Mouse (Mus musculus) heart, embryonic 14.5 days (tissue): ENCODE data around the gene Aspscr1. TPM values are rescaled to one million over a fixed set of nuclear protein-coding genes. Genes with fewer than 3 reads are reported as not detected.

Experiments
- ATAC-seq: fragments of 200-750 bp; cut with Nextera tagmentation; 2 replicates; pipeline ENCODE4 v1.8.0; 2017; ENCODE audit warnings: low read depth, moderate TSS enrichment; ENCODE audit not compliant: insufficient number of reproducible peaks, insufficient read depth, low FRiP score
- H3K27ac ChIP-seq, 2 experiments: fragments of 200-500 bp in 1 of 2; fragments of 300-500 bp in 1 of 2; sonication (generic) in 1 of 2; replicated peaks in 1 of 2; 2 replicates each; pipeline ENCODE4 v1.5.1; 2012 to 2014; ENCODE audit warnings: low read depth in 2 of 2, low read length in 2 of 2, control low read depth in 1 of 2, mild to moderate bottlenecking in 1 of 2, mixed read lengths in 1 of 2; ENCODE audit not compliant: control insufficient read depth in 1 of 2, insufficient read depth in 1 of 2
- H3K27me3 ChIP-seq: fragments of 300-500 bp; sonication (generic); 2 replicates; pipeline ENCODE4 v1.6.1; 2014; ENCODE audit warnings: mild to moderate bottlenecking, low read length, control low read depth; ENCODE audit not compliant: control insufficient read depth, insufficient read depth
- H3K36me3 ChIP-seq: fragments of 300-500 bp; sonication (generic); 2 replicates; pipeline ENCODE4 v1.6.1; 2014; ENCODE audit warnings: mild to moderate bottlenecking, control low read depth, low read length, mixed read lengths; ENCODE audit not compliant: control insufficient read depth, insufficient read depth
- H3K4me1 ChIP-seq, 2 experiments: fragments of 200-500 bp in 1 of 2; fragments of 300-500 bp in 1 of 2; sonication (generic) in 1 of 2; 2 replicates each; pipeline ENCODE4 v1.6.1; 2012 to 2014; ENCODE audit warnings: low read length in 2 of 2, control low read depth in 1 of 2, mixed read lengths in 1 of 2; ENCODE audit not compliant: control insufficient read depth in 2 of 2, insufficient read depth in 2 of 2
- H3K4me2 ChIP-seq: fragments of 300-500 bp; sonication (generic); 2 replicates; pipeline ENCODE4 v1.6.1; 2014; ENCODE audit warnings: mild to moderate bottlenecking, low read length
- H3K4me3 ChIP-seq, 2 experiments: fragments of 200-500 bp in 1 of 2; fragments of 300-500 bp in 1 of 2; sonication (generic) in 1 of 2; 2 replicates each; pipeline ENCODE4 v1.5.1; 2012 to 2014; ENCODE audit warnings: low read length in 2 of 2, mild to moderate bottlenecking in 2 of 2, control low read depth in 1 of 2, low read depth in 1 of 2, moderate library complexity in 1 of 2; ENCODE audit not compliant: control insufficient read depth in 1 of 2, insufficient read depth in 1 of 2
- H3K9ac ChIP-seq: fragments of 300-500 bp; sonication (generic); 2 replicates; pipeline ENCODE4 v1.6.1; 2014; ENCODE audit warnings: mild to moderate bottlenecking, low read length
- H3K9me3 ChIP-seq: fragments of 300-500 bp; sonication (generic); 2 replicates; pipeline ENCODE4 v1.6.1; 2016; ENCODE audit warnings: low read length, control low read depth; ENCODE audit not compliant: control insufficient read depth
- WGBS: fragments of 180-500 bp; shearing (Covaris S2); extraction: QIAGEN DNeasy Blood & Tissue Kit; methylation state at CpG from one replicate; pipeline ENCODE4 v1.1.7; 2014; 5-methylcytosine and 5-hydroxymethylcytosine counted together
- polyA plus RNA-seq: library from polyadenylated mRNA; unstranded; fragments of >200 nt; fragmentation: Nextera tagmentation; extraction: Ambion mirVana; gene quantifications from 2 replicates; pipeline ENCODE4 v1.2.1, GENCODE M21; 2014

The Aspscr1 gene
- polyA plus RNA-seq, 1 experiment from 2014 or later, result 106 TPM

- 44% methylated on average over 15 of the region's 15 CpGs for WGBS
- peaks cover 33 to 41% of the 10 kb centered on the region in 2 experiments for H3K4me1 ChIP-seq
- peak overlapping the region; percentile 44 for H3K4me2 ChIP-seq
- H3K4me3 ChIP-seq, result 0 out of 4 replicates have a peak overlapping the region, but pooled peaks of 1 of the 2 experiments have one; percentile 4
- no peaks in the 10 kb centered on the region for H3K27me3 ChIP-seq
- ATAC-seq, result no peak
- H3K27ac ChIP-seq, result peak overlapping the region; percentile 52 to 82
- peaks cover 28% of the 10 kb centered on the region for H3K36me3 ChIP-seq
- peak overlapping the region; percentile 49; the same call in 1 of the 2 replicates for H3K9ac ChIP-seq
- no peaks in the 10 kb centered on the region for H3K9me3 ChIP-seq
These were observed 31.1 kb downstream of the Aspscr1 start for GRCm38 (mm10) chr11:120703696-120704454.

DNA sequence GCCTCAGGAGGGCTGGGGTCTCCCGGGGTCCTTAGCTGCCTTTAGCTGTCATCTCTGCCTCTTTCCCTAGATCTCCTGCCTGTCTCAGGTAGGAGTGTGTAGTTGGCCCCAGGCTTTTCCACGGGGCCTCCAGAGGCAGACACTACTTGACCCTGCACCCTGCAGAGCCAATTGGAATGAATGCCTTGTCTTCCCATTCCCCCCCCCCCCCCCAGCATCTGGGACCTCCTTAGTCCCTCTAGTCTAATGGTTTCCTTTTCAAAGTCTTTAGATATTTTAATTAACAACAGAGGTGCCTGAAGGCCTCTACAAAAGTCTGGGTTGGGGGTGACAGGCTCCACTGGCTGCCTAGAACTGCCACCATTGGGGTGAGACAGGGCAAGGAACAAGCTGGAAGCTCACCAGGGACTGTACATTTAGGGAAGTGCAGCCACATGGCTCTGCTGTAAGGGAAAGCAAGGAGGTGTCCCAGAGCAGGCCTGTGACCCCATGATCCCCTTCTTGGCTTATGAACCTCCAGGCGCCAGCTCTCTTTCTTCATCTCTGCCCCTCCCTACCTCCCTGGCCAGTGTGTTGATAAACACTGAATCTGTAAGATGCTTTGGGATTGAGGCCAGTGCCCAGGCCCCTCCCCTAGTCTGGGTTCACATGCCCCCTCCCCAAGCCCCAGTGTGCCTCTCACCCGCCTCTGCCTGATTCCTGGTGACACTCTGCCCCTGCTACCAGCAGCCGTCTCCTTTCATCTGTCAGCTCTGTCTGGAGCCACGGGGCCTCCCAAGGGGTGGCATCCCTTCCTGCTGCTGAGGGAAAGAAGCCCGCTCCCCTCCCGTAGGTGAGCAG, 31.9 kb downstream of the Aspscr1 start:
- H3K4me1 ChIP-seq, result peaks cover 33 to 38% of the 10 kb centered on the region in 2 experiments
- no peaks in the 10 kb centered on the region for H3K27me3 ChIP-seq
- H3K9me3 ChIP-seq, result no peaks in the 10 kb centered on the region
- H3K27ac ChIP-seq, result peak overlapping the region; percentile 52 to 82
- H3K36me3 ChIP-seq, result peaks cover 33% of the 10 kb centered on the region
- H3K4me3 ChIP-seq, result 0 out of 4 replicates have a peak overlapping the region, but pooled peaks of 1 of the 2 experiments have one; percentile 4
- ATAC-seq, result no peak
- peak overlapping the region; percentile 49 for H3K9ac ChIP-seq
- WGBS, result 27% methylated on average over 8 of the region's 8 CpGs
- H3K4me2 ChIP-seq, result peak overlapping the region; percentile 44

DNA sequence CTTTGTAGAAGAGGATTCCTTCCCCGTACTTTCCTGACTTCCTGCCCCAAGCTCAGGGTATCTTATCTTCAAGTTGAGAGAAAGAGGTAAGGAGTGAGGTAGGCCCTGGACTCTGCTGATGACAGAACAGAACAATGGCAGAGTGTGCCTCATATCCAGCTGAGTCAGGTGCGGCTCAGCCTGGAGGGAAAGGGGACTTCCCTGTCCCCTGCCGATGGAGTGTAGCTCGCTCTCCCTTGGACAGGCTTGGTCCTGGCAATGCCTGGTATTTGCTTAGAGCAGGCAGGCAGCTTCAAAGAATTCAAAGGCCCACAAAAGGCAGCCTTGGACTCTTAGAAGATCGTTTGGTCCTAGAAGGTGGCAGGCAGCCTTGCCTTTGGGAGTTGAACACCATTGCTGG, 33.3 kb downstream of the Aspscr1 start:
- H3K27me3 ChIP-seq, result no peaks in the 10 kb centered on the region
- peaks cover 33 to 37% of the 10 kb centered on the region in 2 experiments for H3K4me1 ChIP-seq
- WGBS, result 59% methylated on average over 5 of the region's 5 CpGs
- no peak overlapping the region for H3K9ac ChIP-seq
- ATAC-seq, result no peak
- H3K36me3 ChIP-seq, result peaks cover 42% of the 10 kb centered on the region
- H3K4me2 ChIP-seq, result no peak overlapping the region
- H3K4me3 ChIP-seq, result no peak overlapping the region
- no peak overlapping the region; a peak in 1 of 4 replicates for H3K27ac ChIP-seq
- no peaks in the 10 kb centered on the region for H3K9me3 ChIP-seq

DNA sequence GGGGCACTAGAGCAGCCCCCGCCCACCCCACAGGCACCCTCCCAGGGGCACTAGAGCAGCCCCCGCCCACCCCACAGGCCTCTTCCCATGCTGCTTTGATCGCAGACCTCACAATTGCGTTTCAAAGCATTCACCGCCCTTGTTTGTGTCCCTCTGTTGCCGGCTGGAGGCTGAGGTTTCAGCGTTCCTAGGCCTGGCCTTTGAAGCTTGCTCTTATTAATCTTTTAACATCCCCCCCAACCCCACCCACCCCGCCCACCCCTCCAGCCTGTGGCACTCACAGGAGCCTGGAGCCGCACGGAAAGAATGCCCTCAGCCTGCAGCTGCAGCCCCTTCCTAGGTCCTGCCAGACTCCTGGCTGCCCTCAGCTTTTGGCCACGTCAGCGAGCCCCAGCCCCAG, 34.5 kb downstream of the Aspscr1 start:
- peak overlapping the region; percentile 25; the same call in 1 of the 2 replicates for H3K9ac ChIP-seq
- no peaks in the 10 kb centered on the region for H3K9me3 ChIP-seq
- no peak overlapping the region for H3K4me3 ChIP-seq
- no peak overlapping the region for H3K4me2 ChIP-seq
- peaks cover 37% of the 10 kb centered on the region for H3K36me3 ChIP-seq
- H3K4me1 ChIP-seq, result peaks cover 33 to 37% of the 10 kb centered on the region in 2 experiments
- WGBS, result 29% methylated on average over 12 of the region's 12 CpGs
- H3K27me3 ChIP-seq, result no peaks in the 10 kb centered on the region
- H3K27ac ChIP-seq, result peak overlapping the region in 1 of 2 experiments; percentile 37; a peak in 1 of 4 replicates
- no peak for ATAC-seq

DNA sequence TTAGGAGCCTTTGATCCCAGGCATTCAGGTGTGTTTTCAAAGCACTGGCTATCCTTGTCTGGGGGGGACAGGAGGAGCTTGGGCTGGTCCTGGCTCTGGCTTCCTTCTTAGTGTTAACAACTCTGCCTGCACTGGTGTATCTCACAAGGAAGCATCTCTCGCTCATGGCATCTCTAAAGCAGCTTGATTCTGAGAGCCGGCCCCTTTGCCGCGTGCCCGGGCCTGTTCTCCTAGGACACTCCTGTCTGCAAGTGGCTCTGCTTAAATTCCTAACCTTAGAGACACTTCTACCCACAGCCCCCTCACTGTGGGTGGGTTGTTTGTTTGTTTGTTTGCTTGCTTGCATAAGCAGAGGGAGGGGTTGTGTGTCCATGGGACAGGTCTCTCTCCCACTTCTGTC, 35.2 kb downstream of the Aspscr1 start:
- ATAC-seq, result no peak
- Histone ChIP-seq H3K4me1 (peaks cover 35 to 39% of the 10 kb centered on the region in 2 experiments), H3K36me3 (peaks cover 33% of the 10 kb centered on the region), H3K27me3 (no peaks in the 10 kb centered on the region), H3K4me2 (no peak overlapping the region), H3K9ac (no peak overlapping the region), H3K27ac (no peak overlapping the region), H3K4me3 (no peak overlapping the region), H3K9me3 (no peaks in the 10 kb centered on the region)
- WGBS, result 62% methylated on average over 5 of the region's 5 CpGs

DNA sequence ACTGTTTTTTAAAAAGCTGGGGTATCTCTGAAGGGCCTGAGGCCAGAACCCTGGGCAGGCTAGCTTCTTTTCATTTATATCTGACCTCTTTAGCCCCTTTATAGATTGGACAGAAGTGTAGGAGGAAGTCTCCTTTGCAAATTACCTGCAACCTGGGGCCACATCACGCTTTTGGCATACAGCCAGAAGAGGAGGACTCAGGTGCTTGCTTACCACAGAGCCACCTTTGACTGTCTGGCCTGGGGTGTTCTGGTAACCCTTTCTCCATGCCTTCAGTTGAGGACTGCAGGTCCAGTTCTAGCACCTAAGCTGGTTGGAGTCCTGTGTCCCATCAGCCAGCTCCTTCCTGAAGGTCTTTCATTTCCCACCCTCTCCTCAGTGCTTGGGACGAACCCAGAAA, 36.8 kb downstream of the Aspscr1 start:
- Histone ChIP-seq H3K27me3 (no peaks in the 10 kb centered on the region), H3K4me2 (no peak overlapping the region), H3K36me3 (peaks cover 31% of the 10 kb centered on the region), H3K4me3 (no peak overlapping the region), H3K27ac (no peak overlapping the region), H3K9ac (no peak overlapping the region), H3K9me3 (no peaks in the 10 kb centered on the region), H3K4me1 (peaks cover 26 to 29% of the 10 kb centered on the region in 2 experiments)
- WGBS, result 82% methylated on average over 2 of the region's 2 CpGs
- no peak for ATAC-seq

DNA sequence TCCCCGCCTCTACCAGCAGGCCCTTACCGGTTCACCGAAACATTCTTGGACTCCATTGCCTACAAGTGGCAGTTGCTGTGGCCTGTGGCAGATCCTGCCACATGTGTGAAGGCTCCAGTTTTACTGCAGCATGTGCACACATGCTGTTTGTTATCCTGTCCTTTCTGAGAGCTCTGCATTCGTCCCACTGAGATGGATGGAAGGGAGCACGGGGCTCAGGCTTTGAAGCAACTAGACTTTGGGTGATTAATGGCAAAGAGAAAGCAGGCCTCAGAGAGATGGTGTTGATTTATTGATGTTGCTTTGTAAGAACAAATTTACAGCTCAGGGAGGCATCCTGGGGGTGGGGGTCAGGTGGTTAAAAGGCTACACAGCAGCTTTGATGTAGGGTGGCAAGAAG, 37.9 kb downstream of the Aspscr1 start:
- H3K36me3 ChIP-seq, result peaks cover 39% of the 10 kb centered on the region
- H3K9ac ChIP-seq, result no peak overlapping the region
- ATAC-seq, result no peak
- 85% methylated on average over 5 of the region's 5 CpGs for WGBS
- peaks cover 21 to 22% of the 10 kb centered on the region in 2 experiments for H3K4me1 ChIP-seq
- no peak overlapping the region for H3K4me2 ChIP-seq
- no peak overlapping the region for H3K27ac ChIP-seq
- H3K27me3 ChIP-seq, result no peaks in the 10 kb centered on the region
- no peaks in the 10 kb centered on the region for H3K9me3 ChIP-seq
- no peak overlapping the region for H3K4me3 ChIP-seq
